Mouse (Mus musculus) urinary bladder, postnatal 10 days (tissue): ENCODE measurements around the gene Bex6.

ENCODE experiments used
- DNase-seq: peaks from one replicate; pipeline ENCODE4 v3.0.0; 2022; ENCODE audit warnings: low spot score

Bex6 gene

GRCm38 (mm10) chr16:32179333-32179901, at the start of gene Bex6:
Bex6 (plus strand) TSS chr16:32179823.
- DNase-seq, result no peak

DNA sequence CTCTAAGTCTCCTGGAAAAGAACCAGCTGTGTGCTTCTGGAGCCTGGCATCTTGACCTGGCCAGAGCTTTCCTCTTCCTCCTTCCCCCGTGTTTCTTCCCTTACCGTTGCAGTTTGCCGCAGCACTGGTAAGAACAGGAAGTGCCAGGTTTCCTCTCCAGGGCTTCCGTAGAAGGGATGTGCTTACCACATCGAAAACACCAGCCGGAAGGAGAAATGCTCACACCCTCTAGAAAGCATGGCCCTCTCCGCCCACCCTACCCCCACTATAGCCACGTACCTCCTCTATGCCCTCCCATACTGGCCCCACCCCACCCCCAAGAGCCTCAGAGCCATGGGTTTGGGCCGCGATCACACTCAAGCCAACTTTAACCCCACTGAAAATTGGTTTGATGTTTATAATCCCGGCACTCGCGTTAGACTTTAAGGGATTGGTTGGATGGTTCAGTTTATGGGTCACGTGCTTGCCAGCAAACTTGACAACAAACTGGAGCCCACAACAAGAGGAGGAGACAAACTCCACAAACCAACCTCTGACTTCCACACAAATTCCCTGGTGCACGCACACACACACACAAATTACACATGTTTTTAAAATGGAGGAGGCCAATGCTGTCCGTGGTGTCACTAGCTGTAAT, 49.3 kb upstream of the Bex6 start:
- no peak for DNase-seq

DNA sequence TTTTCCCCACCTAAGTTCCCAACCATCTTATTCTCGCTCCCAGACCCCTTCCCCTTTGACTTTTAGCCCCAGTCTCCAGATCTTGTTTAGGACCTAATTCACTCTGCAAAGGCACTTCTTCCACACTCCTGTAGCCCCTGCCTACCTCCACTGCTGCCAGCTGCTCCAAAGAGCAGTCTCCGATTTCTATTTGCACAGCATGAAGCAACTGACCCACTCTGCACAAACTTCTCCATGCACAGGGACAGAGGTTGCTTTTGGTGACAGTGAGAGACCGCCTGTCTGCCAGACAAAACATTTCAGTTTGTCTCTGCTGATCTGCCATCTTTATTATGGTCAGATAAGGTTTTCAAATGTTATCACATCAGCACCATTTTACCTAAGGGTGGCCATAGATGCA, 46.5 kb upstream of the Bex6 start:
- no peak for DNase-seq

GRCm38 (mm10) chr16:32135842-32136357, 43.7 kb upstream of the Bex6 start:
- DNase-seq, result no peak

DNA sequence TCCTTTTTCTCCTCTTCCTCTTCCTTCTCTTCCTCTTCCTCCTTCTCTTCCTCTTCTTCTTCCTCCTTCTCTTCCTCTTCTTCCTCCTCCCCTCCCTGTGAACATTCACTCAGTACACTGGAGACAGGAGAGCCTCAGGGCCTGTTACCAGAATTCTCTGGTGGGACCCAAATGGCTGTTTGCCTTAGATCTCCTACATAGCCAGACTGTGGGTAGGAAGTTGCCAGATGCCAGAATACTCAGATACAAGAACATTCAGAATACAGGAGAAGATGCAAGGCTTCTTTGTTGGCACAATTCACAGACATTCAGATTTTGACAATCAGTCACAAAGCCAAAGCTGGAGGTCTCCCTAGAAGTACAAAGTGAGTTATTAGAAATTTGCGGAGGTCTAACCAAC, 40.7 kb upstream of the Bex6 start:
- no peak for DNase-seq

GRCm38 (mm10) chr16:32143766-32144165, 35.9 kb upstream of the Bex6 start:
- DNase-seq, result no peak

GRCm38 (mm10) chr16:32144592-32144991, 35.0 kb upstream of the Bex6 start:
- no peak for DNase-seq

DNA sequence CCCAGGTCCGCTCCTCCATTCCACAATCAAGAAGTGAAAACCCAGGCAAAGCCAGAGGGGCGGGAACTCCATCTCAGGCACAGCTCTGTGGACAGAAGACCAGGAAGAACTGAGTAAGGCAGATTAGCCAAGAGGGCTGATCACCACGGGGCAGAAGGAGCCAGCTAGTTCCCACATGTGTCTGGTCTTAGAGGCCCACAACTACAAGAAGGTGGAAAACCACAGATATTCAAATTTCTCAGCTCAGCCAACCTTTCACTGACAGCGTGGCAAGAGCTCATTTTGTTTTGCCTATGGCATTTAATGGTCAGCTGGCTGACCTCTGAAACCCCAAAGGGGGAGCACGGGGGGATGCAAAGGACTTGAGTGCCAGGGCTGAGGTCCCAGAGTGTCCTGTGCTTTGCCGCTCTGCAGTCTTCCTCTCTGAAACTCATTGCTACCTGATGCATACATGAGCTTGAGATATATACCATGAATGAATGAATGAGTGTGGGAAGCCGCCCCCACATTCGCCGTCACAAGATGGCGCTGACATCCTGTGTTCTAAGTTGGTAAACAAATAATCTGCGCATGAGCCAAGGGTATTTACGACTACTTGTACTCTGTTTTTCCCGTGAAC, 31.9 kb upstream of the Bex6 start:
- DNase-seq, result no peak

- no peak for DNase-seq
Observed at GRCm38 (mm10) chr16:32153976-32154375, 25.6 kb upstream of the Bex6 start.

DNA sequence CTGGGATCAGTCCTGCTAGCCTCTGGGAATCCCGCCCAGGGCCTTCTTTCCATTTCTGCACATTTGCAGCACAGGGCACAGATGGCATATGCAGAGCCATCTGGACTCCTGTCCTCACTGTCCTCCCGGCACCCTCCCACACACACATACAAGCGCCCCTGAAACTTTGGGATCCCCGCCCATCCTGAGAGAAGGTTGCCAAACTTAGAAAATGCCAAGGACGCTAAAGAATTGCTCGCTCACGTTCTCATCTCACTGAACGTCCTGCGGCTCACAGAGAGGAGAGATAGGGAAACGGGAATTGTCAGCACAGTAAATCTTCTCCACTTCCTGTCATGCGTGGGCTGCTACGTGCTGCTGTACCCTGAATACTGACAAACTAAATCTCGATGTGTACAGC, 25.2 kb upstream of the Bex6 start:
- DNase-seq, result no peak

DNA sequence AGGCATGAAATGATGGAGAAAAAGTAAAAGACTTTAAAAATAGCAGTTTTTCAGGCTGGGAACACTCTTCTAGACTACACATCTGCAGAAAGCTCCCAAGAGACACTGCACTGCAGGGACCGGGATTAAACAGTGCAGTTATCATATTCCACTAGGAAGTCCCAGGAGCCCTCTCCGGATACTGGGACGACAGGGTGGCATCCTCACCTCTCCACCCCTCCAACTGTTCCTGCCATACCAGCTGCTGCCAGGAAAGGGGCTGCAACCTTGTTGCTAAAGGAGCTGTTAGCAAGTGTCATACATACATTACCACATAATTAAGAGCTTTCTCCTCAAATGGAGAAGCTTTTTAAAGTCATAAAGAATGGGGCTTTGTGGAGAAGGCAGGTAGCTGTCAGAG, 22.9 kb upstream of the Bex6 start:
- no peak for DNase-seq

GRCm38 (mm10) chr16:32157369-32157768, 22.3 kb upstream of the Bex6 start:
- no peak for DNase-seq

GRCm38 (mm10) chr16:32158966-32159365, 20.7 kb upstream of the Bex6 start:
- no peak for DNase-seq

DNA sequence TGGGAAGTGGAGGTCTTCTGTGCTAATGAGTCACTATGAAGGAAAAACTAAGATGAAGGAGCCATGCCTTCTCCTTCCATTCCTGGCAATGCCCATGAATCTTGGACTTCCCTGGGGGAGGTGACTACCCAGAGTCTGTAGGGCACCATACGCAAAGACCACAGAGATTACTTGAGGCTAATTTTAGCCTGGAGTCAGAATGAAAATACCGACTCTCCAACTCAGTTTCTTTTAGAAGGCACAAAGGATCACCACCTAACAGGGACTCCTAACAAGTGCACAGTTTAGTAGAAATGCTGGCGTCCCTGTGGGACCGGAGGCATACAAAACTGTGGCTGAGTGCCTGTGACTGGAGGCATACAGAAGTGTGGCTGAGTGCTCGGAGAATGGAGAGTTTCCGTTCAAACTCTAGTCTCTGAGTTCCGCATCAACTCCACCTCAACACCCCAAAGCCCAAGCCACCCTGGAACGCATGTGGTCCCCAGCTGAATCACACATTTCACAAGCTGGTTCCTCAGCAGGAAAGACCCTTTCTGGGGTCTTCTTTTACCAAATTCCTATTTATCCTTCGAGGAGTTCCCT, 18.8 kb upstream of the Bex6 start:
- no peak for DNase-seq

- DNase-seq, result no peak
Observed at GRCm38 (mm10) chr16:32163392-32163791, 16.2 kb upstream of the Bex6 start.

DNA sequence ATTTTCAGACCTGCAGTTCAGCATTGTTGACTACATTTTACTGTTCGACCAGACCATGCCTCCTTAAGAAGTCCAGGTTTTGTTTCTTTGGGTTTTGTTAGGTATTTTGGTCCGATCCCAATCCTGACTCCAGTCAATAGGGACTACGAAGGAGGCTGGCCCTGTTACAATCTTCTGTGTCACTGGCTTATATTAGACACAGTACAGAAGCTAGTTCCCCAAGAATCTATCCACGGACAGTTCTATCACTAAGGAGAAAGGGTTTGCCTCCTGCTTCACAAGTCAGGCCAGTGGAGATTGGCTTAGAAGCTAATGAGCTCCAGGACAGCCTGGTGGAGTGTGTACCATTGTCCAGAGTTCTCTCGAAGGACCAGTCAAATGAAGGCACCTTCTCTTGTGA, 15.7 kb upstream of the Bex6 start:
- no peak for DNase-seq

GRCm38 (mm10) chr16:32164396-32165027, 15.1 kb upstream of the Bex6 start:
- DNase-seq, result no peak

DNA sequence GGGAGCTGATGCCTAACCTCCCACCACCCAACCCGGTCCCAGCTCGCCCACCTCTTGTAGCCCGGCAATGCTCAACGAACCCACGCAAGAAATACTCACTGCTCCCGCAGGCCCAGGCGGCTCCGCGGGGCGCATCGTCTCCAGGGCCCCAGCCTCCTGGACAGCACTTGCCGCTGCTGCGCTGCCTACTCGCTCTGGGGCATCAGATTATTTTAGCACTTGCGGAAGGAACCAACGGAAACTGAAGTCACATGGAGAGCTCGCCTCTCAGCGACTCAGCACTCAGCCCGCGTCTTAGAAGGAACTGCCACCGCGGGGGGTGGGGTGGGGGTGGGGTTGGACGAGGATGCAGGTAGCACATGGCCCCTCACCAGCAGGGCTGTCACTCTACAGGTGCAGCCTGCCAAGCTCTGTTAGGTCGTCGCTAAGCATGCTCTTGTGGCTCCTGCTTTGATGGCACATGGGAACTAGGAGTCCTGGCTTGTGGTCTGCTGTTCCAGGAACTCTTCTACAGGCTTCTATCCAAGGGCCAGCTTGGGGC, 14.3 kb upstream of the Bex6 start, which contains the start of gene Nrros:
Gene Nrros (minus strand): TSS at position 314 of the 541 bp plus-strand sequence.
- no peak for DNase-seq

DNA sequence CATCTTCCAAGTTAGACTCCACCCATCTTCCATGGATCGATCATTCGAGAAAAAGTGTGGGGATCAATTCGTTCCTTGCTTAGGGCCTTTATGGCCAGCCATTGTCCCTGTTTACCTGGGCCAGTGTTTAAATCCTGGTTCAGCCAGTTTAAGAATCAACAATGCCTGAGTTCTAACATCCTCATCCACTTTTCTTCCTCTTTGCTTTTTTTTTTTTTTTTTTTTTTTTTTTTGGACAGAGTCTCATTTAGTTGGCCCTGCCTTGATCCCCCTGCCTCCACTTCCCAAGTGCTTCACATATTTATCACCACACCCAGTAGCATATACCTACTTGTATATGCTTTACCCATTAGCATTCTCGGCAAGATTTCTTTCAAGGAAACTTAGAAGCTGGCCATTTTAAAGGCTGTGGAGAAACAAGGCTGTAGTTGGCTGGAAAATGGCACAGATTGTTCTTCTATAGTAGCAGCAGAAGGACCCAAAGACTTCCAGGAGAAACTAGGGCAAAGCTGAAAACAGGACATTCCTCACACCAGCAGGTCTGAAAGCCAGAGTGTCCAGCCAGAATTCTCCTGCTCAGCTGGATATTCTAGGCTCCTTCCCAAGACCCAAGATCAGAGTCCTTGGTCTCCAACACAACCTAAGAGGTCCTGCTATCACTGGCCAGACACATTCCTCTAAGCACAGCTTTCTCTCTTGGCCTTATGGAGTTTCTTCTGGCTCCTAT, 11.6 kb upstream of the Bex6 start:
- no peak for DNase-seq

DNA sequence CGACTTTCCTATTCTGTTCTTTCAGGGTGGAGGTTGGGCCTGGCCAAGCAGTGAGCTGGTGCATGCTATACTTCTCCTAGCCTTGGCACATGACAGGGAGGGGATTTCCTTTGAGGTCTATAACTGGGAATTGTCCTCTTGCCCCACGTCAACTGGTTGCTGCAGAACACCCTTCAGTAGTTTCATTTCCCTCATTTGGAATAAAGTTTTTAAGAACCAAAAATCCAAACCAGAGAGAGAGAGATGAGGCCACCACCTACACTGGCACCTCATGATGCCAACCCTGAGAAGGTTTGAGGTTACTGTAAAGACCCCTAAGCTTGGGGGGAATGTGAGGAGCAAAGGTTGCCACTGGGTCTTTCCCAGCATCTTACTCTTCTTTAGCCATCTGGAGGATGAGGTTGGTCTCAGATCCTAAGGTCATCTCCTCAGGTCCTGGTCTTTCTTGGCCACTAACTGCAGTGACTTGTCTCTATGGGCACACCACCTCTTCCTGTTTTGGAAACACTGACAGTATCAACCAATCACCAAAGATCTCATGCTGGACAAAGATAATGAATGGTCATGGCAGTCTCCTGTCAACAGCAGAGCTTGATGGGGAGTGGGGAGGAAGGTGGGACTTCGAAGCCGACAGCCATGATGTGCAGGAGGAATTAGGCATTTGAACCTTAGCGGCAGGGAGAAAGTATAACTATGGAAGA, 8.4 kb upstream of the Bex6 start:
- DNase-seq, result no peak

DNA sequence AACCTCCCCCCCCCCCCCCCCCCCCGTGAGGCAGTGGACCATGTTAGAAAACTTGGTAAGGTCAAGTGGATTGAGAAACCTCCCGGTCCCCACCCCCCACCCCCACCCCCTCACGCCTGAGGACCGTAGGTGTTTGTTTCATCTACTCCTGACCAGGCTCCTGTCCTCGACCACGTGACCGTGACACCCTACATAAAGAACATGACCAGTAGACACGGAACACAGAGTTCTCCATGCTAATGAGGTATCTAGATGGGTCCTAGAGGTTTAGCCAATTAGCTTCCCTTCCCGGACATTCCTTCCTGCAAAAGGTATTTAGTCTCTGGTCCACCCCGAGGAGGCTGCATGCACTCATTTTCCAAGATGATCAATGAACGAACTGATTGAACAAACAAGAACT, 6.2 kb upstream of the Bex6 start:
- no peak for DNase-seq
